In the genomic region with DNA sequence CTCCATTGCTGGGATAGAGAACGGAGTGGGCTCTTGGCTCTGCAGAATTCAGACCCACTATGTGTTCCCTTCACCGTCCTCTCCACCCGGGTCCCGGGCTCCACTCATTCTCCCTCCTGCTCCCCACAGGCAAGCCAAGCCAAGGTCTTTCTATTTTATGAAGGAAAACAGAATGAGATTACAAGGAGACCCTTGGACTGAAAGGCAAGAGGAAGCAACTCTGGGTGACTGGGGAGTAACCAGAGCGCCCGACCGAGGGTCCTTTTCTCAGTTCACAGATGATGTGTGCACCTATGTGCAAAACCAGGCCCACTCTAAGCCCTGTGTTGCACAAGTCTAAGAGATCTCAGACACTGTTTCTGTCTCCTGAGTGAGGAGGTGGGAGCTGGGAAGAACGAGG, we compare ENCODE assay signal across 9 mouse cellular contexts. TPM values are rescaled to one million over a fixed set of nuclear protein-coding genes. Genes with fewer than 3 reads are reported as not detected.
DNase-seq lines count a peak whose midpoint lies in the region; ATAC-seq lines count a peak whose summit lies in the region.
"Had no signal": no experiment of that assay in that cellular context is flagged by ENCODE, and none has a peak within 500 bp of the region (broad histone marks: within the 10 kb centered on the region; RNA-seq: fewer than 3 reads in every experiment).

No protein-coding gene starts in this region.

- WGBS in heart, embryonic 14.5 days: 68% methylated on average over 7 of the region's 8 CpGs
- WGBS in midbrain, embryonic 10.5 days: 80% methylated on average over 8 of the region's 8 CpGs
- 80% methylated on average over 8 of the region's 8 CpGs for WGBS in midbrain, embryonic 16.5 days
- WGBS in forebrain, embryonic 15.5 days: 73% methylated on average over 8 of the region's 8 CpGs

- H3K4me1 ChIP-seq in heart, embryonic 14.5 days (ENCODE audit: control insufficient read depth in 2 of 2, insufficient read depth in 2 of 2, low read length in 2 of 2): peaks cover 42 to 43% of the 10 kb centered on the region in 2 experiments
- peaks cover 40% of the 10 kb centered on the region for H3K4me1 ChIP-seq in midbrain, embryonic 10.5 days
- H3K4me1 ChIP-seq in midbrain, embryonic 16.5 days (ENCODE audit: control insufficient read depth, insufficient read depth, low read length): peaks cover 12% of the 10 kb centered on the region
- peaks cover 29% of the 10 kb centered on the region for H3K4me1 ChIP-seq in forebrain, embryonic 15.5 days

- H3K36me3 ChIP-seq in heart, embryonic 14.5 days (ENCODE audit: control insufficient read depth, insufficient read depth, low read length): no peaks in the 10 kb centered on the region
- H3K36me3 ChIP-seq in midbrain, embryonic 10.5 days: no peaks in the 10 kb centered on the region
- no peaks in the 10 kb centered on the region for H3K36me3 ChIP-seq in midbrain, embryonic 16.5 days (ENCODE audit: control insufficient read depth, insufficient read depth, low read length)
- no peaks in the 10 kb centered on the region for H3K36me3 ChIP-seq in forebrain, embryonic 15.5 days

- H3K9ac ChIP-seq in heart, embryonic 14.5 days (ENCODE audit: low read length): no peak overlapping the region; the same call in 1 of the 2 replicates
- no peak overlapping the region; the same call in 1 of the 2 replicates for H3K9ac ChIP-seq in midbrain, embryonic 16.5 days (ENCODE audit: low read depth, low read length)
- no peak overlapping the region for H3K9ac ChIP-seq in forebrain, embryonic 15.5 days (replicated peaks)

- no peak for DNase-seq in heart, adult 11 months
- DNase-seq in midbrain, embryonic 10.5 days (ENCODE audit: low spot score): no peak
- DNase-seq in naive thymus-derived CD4-positive, alpha-beta T cell, adult 2 months (ENCODE audit: low read depth): peak; percentile 75
- DNase-seq in adrenal gland, postnatal 10 days: no peak
- no peak for DNase-seq in cerebellum, postnatal 14 days

- ATAC-seq in heart, embryonic 14.5 days (ENCODE audit: insufficient number of reproducible peaks, insufficient read depth, low FRiP score, low read depth): no peak
- no peak for ATAC-seq in midbrain, embryonic 16.5 days
- no peak for ATAC-seq in forebrain, embryonic 15.5 days (replicated peaks)

- H3K9me3 ChIP-seq in heart, embryonic 14.5 days (ENCODE audit: control insufficient read depth, low read length): no peaks in the 10 kb centered on the region
- no peaks in the 10 kb centered on the region for H3K9me3 ChIP-seq in midbrain, embryonic 10.5 days (replicated peaks)
- no peaks in the 10 kb centered on the region for H3K9me3 ChIP-seq in midbrain, embryonic 16.5 days (replicated peaks; ENCODE audit: control insufficient read depth, low read length, poor library complexity, severe bottlenecking)
- H3K9me3 ChIP-seq in forebrain, embryonic 15.5 days: no peaks in the 10 kb centered on the region

- H3K4me3 ChIP-seq in heart, embryonic 14.5 days (ENCODE audit: control insufficient read depth in 1 of 2, insufficient read depth in 1 of 2, low read depth in 1 of 2, low read length in 2 of 2): no peak overlapping the region
- no peak overlapping the region for H3K4me3 ChIP-seq in midbrain, embryonic 10.5 days
- no peak overlapping the region for H3K4me3 ChIP-seq in midbrain, embryonic 16.5 days (ENCODE audit: low read depth, low read length)
- H3K4me3 ChIP-seq in forebrain, embryonic 15.5 days: no peak overlapping the region

- H3K27me3 ChIP-seq in heart, embryonic 14.5 days (ENCODE audit: control insufficient read depth, insufficient read depth, low read length): no peaks in the 10 kb centered on the region
- H3K27me3 ChIP-seq in midbrain, embryonic 10.5 days (ENCODE audit: low read depth, poor library complexity, severe bottlenecking): peaks cover 7% of the 10 kb centered on the region; the same call in 1 of the 2 replicates
- H3K27me3 ChIP-seq in midbrain, embryonic 16.5 days (ENCODE audit: control insufficient read depth, insufficient read depth, low read depth, low read length): peaks cover 3% of the 10 kb centered on the region; the same call in 1 of the 2 replicates
- no peaks in the 10 kb centered on the region for H3K27me3 ChIP-seq in forebrain, embryonic 15.5 days

- peak overlapping the region; percentile 39 for H3K4me2 ChIP-seq in heart, embryonic 14.5 days (ENCODE audit: low read length)
- no peak overlapping the region for H3K4me2 ChIP-seq in midbrain, embryonic 16.5 days (ENCODE audit: low read length)
- no peak overlapping the region for H3K4me2 ChIP-seq in forebrain, embryonic 15.5 days (replicated peaks)

- peak overlapping the region; percentile 59 to 82 for H3K27ac ChIP-seq in heart, embryonic 14.5 days (replicated peaks in 1 of 2; ENCODE audit: control insufficient read depth in 1 of 2, insufficient read depth in 1 of 2, low read depth in 2 of 2, low read length in 2 of 2)
- peak overlapping the region; percentile 82 for H3K27ac ChIP-seq in midbrain, embryonic 10.5 days (replicated peaks)
- no peak overlapping the region for H3K27ac ChIP-seq in midbrain, embryonic 16.5 days (ENCODE audit: low read length)
- H3K27ac ChIP-seq in forebrain, embryonic 15.5 days (replicated peaks): peak overlapping the region; percentile 7; the same call in 1 of the 2 replicates

RNA-seq across cellular contexts. Expression of gene Ccr7, which starts 6.5 kb away (rescaled TPM):
- polyA plus RNA-seq in heart, embryonic 14.5 days (2014; fragmentation: Nextera tagmentation; extraction: Ambion mirVana): 0.16 TPM in 1 of 2 replicates, not detected in the other
- polyA plus RNA-seq in midbrain, embryonic 10.5 days (2016; fragmentation: Nextera tagmentation; extraction: Ambion mirVana): 0.14 TPM in 1 of 2 replicates, not detected in the other
- polyA plus RNA-seq in midbrain, embryonic 16.5 days (2015; fragmentation: Nextera tagmentation; extraction: Ambion mirVana): 0.15 TPM in 1 of 2 replicates, not detected in the other
- not detected in 2 replicates for polyA plus RNA-seq in forebrain, embryonic 15.5 days (2015; fragmentation: Nextera tagmentation; extraction: Ambion mirVana)
- total RNA-seq in adrenal gland, postnatal 10 days (2021): 1 to 10 TPM; 3.6 to 3.7 TPM
- total RNA-seq: layer of hippocampus, adult 8-10 months had no signal

RNA-seq across cellular contexts. Expression of gene Tns4, which starts 59.3 kb away (rescaled TPM):
- 0.11 and 0.19 TPM in 2 replicates for polyA plus RNA-seq in heart, embryonic 14.5 days (2014; fragmentation: Nextera tagmentation; extraction: Ambion mirVana)
- 0.55 and 0.84 TPM in 2 replicates for polyA plus RNA-seq in midbrain, embryonic 10.5 days (2016; fragmentation: Nextera tagmentation; extraction: Ambion mirVana)
- polyA plus RNA-seq in midbrain, embryonic 16.5 days (2015; fragmentation: Nextera tagmentation; extraction: Ambion mirVana): 0.04 and 0.09 TPM in 2 replicates
- polyA plus RNA-seq in forebrain, embryonic 15.5 days (2015; fragmentation: Nextera tagmentation; extraction: Ambion mirVana): 0.09 TPM in 1 of 2 replicates, not detected in the other
- total RNA-seq in adrenal gland, postnatal 10 days (2021): under 1 TPM; 0.12 to 0.51 TPM
